Mouse (Mus musculus): ENCODE results near the gene Zfp628. TPM values are rescaled to one million over a fixed set of nuclear protein-coding genes. Genes with fewer than 3 reads are reported as not detected.

Zfp628 gene
- 13.2 and 16.2 TPM in 2 replicates for total RNA-seq (2023)

DNA sequence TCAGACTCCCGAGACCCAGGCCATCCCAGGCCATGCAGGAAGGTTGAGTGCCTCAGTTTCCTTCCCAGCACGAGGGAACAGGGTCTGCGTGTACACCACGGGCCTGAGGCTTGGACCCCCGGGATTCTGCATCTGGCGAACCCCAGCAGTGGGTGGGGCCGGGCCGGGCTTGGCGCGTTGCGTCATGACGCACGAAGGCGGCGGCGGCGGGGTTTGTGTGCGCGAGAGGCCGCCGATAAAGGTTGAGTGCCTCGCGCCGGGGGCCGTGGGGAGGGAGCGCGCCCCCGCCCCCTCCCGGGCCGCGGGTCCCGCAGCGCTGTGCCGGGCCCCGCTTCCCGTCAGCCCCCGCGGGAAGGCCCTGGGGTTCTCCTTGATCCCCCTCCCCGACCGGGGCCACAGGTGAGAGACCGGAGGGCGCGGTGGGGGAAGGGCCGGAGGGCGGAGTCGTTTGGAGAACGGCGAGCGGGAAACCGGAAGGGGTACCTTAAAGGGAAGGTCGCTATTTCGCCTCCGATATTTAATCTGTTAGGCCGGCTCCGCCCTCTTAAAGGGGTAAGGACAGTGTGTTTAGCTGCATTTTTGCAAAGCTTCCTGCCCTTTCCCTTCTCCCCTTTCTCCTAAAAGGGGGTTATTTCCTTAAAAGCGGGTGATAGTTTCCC, at the start of gene Zfp628:
Gene Zfp628 (plus strand): TSS at position 211 of the 659 bp plus-strand sequence.

DNA sequence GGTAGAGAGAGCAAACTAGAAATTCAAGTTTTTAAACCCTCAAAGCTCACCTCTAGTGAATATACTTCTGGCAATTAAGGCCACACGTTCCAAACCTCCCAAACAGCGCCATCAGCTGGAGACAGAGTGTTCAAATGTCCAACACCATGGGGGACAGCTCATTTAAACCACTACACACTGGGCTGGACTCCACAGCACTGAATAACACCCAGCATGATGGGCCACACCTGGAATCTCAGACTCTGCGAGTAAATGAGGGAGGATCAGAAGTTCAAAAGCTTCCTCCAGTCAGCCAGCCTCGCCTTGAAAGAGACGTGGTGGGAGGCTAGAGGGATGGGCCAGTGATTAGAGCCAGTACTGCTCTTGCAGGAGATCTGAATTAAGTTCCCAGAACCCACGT, 44.9 kb upstream of the Zfp628 start, which contains the start of gene Isoc2b:
Gene Isoc2b (minus strand): TSS at position 126 of the 400 bp plus-strand sequence.

DNA sequence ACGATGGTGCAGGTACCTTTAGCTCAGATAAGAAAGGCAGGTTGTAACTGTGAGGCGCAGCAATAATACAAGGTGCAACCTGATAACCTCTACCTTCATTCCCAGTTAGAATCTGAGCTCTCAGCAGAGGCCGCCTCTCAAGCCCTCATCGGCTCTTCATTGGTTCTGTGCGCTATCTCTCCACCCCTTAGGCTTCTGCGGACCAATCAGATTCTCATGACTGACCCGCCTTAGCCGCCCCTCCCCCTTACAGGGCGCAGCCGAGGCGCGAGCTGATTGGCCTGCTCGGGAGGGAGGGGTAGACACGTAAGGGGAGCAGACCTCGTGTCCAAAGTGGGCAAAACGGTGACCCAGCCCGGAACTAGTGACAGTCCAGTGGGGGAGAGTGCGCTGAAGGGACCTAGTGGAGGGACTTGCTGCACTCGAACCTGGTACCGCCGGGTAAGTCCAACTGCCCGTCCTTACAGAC, 38.2 kb upstream of the Zfp628 start, which contains the start of gene Isoc2a:
Gene Isoc2a (plus strand): TSS at position 401 of the 469 bp plus-strand sequence.

DNA sequence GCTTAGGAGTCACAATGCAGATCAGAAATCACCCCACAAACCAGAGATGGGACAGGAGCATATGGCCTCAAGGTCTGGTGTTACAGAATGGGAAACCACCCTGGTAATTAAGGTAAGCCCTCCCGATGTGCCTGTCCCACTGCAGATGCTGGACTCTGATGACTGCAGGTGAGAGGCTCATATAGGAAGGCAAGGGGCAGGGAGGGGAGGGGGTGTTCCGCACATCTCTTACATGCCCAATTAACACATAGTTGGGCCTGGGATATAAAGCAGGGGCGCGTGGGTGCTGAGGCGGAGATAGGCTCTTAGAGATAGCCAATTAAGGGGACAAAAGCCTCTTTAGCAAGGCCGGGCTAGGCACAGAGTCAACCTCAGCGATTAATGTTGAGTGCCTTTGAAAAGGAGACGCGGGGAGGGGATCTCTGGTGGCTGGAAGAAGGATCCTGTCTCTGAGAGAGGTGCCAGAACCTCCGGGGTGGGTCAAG, 8.5 kb upstream of the Zfp628 start, which contains the start of gene Gm36210:
Gene Gm36210 (minus strand): TSS at position 51 of the 485 bp plus-strand sequence.

DNA sequence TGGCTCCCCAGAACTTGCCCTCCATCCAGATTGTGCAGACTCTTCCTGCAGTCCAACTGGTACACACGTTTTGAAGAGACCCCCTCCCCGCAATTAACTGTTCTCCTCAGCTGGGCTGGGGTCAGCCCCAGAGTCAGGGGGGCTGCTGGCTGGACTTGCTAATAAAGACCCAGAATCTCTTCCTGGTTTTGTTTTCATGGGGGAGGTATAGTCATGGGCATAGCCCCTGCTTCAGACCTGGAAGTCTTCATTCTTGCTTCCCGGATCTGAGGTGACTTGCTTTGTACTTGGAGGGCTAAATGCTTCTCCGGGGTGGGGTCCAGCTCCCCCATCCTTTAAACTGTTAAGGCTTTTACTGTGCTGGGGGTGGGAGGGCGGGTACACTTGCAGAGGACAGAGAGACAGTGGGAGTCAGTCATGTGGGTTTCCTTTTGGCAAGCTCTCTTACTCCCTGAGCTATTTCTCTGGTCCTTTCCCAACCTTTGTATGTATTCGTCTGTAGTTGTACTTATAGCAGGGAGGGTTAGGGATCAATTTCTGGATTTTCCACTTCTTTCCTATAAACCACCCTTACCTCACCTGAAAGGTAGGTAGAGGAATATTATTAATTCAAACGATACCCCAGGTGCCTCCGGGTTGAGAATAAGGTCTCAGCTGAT, 6.9 kb downstream of the Zfp628 start, which contains the start of gene Nat14:
Gene Nat14 (plus strand): TSS at position 205 of the 659 bp plus-strand sequence.

DNA sequence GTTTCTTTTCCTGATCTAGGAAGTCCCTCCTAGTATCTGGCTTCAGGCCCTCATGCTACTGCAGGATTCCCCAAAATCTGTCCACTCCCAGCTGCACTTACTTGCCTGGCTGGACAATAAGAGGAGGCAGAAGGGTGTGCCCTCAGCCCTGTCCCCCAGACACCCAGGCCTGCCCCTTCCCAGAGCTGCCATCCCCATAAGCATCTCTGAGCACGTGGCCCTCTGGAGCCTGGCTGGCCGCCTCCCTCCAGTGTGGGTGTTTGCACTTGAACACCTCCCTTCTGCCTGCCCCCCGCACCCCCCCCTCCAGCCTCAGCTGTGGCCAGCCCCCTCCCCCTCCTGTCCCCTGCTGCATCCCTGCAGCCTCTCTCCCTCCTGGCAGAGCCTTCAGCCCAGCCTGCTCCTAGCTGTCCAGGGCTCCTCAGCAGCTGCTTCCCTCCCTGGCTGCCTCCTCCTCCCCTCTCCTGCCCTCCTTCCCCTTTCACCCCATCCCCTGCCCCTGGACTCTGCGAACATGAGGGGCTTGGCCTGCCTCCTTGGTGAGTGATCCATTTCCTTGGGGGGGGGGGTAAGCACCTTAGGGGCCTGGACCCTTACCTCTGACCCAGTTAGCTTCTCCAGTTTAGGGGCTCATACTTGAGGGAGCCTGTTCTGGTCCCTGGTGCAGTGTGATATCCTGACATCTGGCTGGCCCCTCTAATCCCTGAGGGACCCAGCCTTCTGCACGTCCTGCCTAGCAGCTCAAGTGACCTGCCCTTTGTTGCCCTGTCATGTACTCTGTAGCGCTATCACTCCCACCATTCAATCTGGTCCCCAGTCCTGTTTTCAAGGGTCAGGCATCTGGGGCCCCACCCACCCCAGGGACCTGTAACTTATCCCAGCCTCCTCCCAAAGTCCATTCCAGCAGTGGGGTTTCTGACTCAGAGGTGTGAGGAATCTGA, 10.7 kb downstream of the Zfp628 start, which contains the start of gene Ssc5d:
Gene Ssc5d (plus strand): TSS at position 345 of the 941 bp plus-strand sequence.

DNA sequence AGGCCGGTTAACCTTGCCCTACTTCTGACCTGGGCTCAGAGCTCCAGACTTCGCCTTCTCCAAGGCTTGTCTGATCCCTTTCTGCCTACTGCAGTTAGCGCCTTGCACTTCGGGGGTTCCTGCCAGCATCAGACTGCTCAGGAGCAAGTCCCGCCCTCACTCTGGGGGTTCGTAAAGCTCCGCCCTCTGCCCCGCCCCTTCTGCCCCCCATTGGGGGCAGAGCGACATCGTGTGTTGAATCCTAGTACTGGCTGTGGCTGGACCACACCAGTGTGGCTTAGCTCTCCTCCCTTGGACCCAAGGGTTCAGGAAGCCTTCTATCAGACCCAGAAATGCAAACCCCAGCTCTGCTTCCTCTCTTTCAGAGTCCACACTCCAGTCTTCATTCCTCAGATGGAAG, 49.3 kb downstream of the Zfp628 start, which contains the start of gene Sbk2:
Gene Sbk2 (minus strand): TSS at position 135 of the 400 bp plus-strand sequence.

DNA sequence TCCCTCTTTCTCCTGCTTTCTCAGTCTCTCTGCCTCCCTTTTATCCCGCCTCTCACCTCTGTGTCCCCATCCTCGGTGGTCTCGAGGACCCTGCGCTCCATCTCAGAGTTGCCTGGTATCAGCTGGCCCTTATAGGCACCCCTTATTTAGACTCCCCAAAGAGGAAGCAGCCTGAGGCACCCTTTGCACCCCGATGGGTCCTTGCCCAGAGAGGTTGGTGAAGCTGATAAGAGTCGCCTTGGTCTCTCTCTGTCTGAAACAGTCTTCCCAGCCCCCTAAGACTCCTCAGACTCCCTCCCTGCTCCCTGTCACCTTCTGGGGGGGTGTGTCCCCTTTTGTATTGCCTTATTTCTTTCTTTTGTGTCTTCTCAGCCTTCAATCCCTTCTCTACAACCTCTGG, 56.1 kb downstream of the Zfp628 start, which contains the start of gene Sbk3:
Gene Sbk3 (minus strand): TSS at position 101 of the 400 bp plus-strand sequence.

Other genes with a start within 250 kb of the Zfp628 start
- 14.1 and 21.6 TPM in 2 replicates for gene Hspbp1, start 230.1 kb upstream of the Zfp628 start, total RNA-seq (2023)
- not detected in 2 replicates for gene Brsk1, start 224.6 kb upstream of the Zfp628 start, total RNA-seq (2023)
- gene Tmem150b, start 190.0 kb upstream of the Zfp628 start, total RNA-seq (2023), result 8.8 and 12.9 TPM in 2 replicates
- 70.4 and 103 TPM in 2 replicates for gene Kmt5c, start 175.1 kb upstream of the Zfp628 start, total RNA-seq (2023)
- 11.2 and 13.4 TPM in 2 replicates for gene Cox6b2, start 162.1 kb upstream of the Zfp628 start, total RNA-seq (2023)
- not detected in 2 replicates for gene Fam71e2, start 143.9 kb upstream of the Zfp628 start, total RNA-seq (2023)
- not detected in 2 replicates for gene Il11, start 132.4 kb upstream of the Zfp628 start, total RNA-seq (2023)
- gene Tmem190, start 132.3 kb upstream of the Zfp628 start, total RNA-seq (2023), result not detected in 2 replicates
- gene Tmem238, start 125.6 kb upstream of the Zfp628 start, total RNA-seq (2023), result 0.95 and 2.3 TPM in 2 replicates
- 636 and 649 TPM in 2 replicates for gene Rpl28, start 122.3 kb upstream of the Zfp628 start, total RNA-seq (2023)
- gene Ube2s, start 102.6 kb upstream of the Zfp628 start, total RNA-seq (2023), result 188 and 216 TPM in 2 replicates
- gene Shisa7, start 70.5 kb upstream of the Zfp628 start, total RNA-seq (2023), result 1.0 TPM in 1 of 2 replicates, not detected in the other
- 4.1 and 4.4 TPM in 2 replicates for gene Isoc2b, start 45.0 kb upstream of the Zfp628 start, total RNA-seq (2023)
- 6.0 and 6.2 TPM in 2 replicates for gene Isoc2a, start 38.1 kb upstream of the Zfp628 start, total RNA-seq (2023)
- not detected in 2 replicates for gene Gm36210, start 8.7 kb upstream of the Zfp628 start, total RNA-seq (2023)
- gene Nat14, start 6.8 kb downstream of the Zfp628 start, total RNA-seq (2023), result 1.7 and 1.9 TPM in 2 replicates
- 0.44 TPM in 1 of 2 replicates, not detected in the other for gene Ssc5d, start 10.6 kb downstream of the Zfp628 start, total RNA-seq (2023)
- not detected in 2 replicates for gene Sbk2, start 49.2 kb downstream of the Zfp628 start, total RNA-seq (2023)
- gene Sbk3, start 56.0 kb downstream of the Zfp628 start, total RNA-seq (2023), result not detected in 2 replicates
- 3.4 and 6.0 TPM in 2 replicates for gene Zfp579, start 80.9 kb downstream of the Zfp628 start, total RNA-seq (2023)
- 11.9 and 12.6 TPM in 2 replicates for gene Zfp524, start 99.2 kb downstream of the Zfp628 start, total RNA-seq (2023)
- gene Fiz1, start 99.5 kb downstream of the Zfp628 start, total RNA-seq (2023), result 26.5 and 31.4 TPM in 2 replicates
- gene Gm44973, start 100.3 kb downstream of the Zfp628 start, total RNA-seq (2023), result not detected in 2 replicates
- gene Zfp865, start 105.2 kb downstream of the Zfp628 start, total RNA-seq (2023), result 38.0 and 47.1 TPM in 2 replicates
- gene Ccdc106, start 105.3 kb downstream of the Zfp628 start, total RNA-seq (2023), result 0.29 and 0.98 TPM in 2 replicates
- gene 4632433K11Rik, start 118.9 kb downstream of the Zfp628 start, total RNA-seq (2023), result 0.98 TPM in 1 of 2 replicates, not detected in the other
- 2.0 and 2.2 TPM in 2 replicates for gene Zfp784, start 123.2 kb downstream of the Zfp628 start, total RNA-seq (2023)
- gene Zfp580, start 136.3 kb downstream of the Zfp628 start, total RNA-seq (2023), result 0.98 and 1.2 TPM in 2 replicates
- gene U2af2, start 146.9 kb downstream of the Zfp628 start, total RNA-seq (2023), result 219 and 291 TPM in 2 replicates
- gene Epn1, start 165.0 kb downstream of the Zfp628 start, total RNA-seq (2023), result 143 and 147 TPM in 2 replicates
- gene Rfpl4, start 201.7 kb downstream of the Zfp628 start, total RNA-seq (2023), result not detected in 2 replicates
- 0.41 TPM in 1 of 2 replicates, not detected in the other for gene Rasl2-9, start 210.7 kb downstream of the Zfp628 start, total RNA-seq (2023)
- gene Vmn1r55, start 234.5 kb downstream of the Zfp628 start, total RNA-seq (2023), result not detected in 2 replicates